Mouse (Mus musculus) stomach, postnatal 0 days (tissue): ENCODE data around the gene Por.

ENCODE experiments used
- CTCF ChIP-seq: IDR thresholded peaks from 2 replicates; pipeline ENCODE4 v1.5.1; 2016; ENCODE audit warnings: antibody characterized with exemption, low read depth, mild to moderate bottlenecking, moderate library complexity
- EP300 ChIP-seq: optimal IDR thresholded peaks from 2 replicates; pipeline ENCODE3; 2016; ENCODE audit warnings: antibody characterized with exemption

- no peak for TF ChIP-seq EP300
- TF ChIP-seq CTCF = no peak
Observed at GRCm38 (mm10) chr5:135751041-135751440, 81.2 kb downstream of the Por start.
